Mouse (Mus musculus) spleen, postnatal 10 days (tissue): ENCODE results near the gene Gm20431.
"Not testable (repeated sequence)": the region's sequence is repeated elsewhere in the genome, so short reads cannot be mapped to it uniquely, and the experiment has no call there.

Experiments used
- DNase-seq, 2 experiments: peaks; one replicate each; pipeline ENCODE4 v3.0.0; 2021 to 2022; ENCODE audit warnings: low spot score in 2 of 2

The Gm20431 gene

DNA sequence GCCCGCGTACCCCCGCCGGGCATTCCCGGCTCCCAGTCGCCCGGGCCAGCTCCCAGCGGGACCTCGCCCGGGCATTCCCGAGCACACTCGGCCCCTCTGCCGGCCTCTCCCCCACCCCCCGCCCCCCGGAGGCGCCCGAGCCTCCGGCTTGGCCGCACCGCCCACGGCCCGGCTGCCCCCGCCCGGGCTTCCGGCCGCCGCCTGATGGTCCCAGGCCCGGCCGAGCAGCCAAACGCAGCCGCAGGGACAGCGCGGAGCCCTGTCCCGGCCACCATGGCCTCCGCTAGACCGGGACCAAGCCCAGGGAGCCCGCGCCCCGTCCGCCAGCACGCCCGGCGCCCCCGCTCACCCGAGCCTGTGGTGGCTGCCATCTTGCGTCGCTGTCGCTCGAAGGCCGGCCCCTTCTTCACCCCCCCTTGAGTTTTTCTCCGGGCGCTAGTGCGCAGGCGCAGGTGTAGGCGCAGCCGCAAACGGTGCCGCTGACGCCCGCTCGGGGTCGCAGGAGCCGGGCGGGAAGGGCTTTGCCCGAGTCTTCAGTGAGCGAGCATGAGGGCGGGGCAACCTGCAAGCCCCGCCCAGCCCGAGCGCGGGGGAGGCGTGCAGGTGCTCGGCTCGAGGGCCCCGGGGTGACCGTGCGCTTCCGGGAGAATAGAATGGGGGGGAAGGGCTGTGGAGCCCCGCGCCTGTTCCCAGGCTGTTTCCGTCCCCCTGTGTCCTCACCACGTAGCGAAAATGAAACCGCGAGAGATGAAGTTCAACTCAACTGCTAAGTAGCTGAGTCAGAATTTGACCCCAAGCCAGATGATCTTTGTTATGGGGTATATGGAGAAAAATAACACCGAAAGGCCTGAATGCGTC, 29.5 kb downstream of the Gm20431 start, which contains the start of gene Ube2v1:
Gene Ube2v1, minus strand, starts transcription at position 505 of the 858 bp plus-strand sequence.
- DNase-seq, result peak; percentile 96 to 97

DNA sequence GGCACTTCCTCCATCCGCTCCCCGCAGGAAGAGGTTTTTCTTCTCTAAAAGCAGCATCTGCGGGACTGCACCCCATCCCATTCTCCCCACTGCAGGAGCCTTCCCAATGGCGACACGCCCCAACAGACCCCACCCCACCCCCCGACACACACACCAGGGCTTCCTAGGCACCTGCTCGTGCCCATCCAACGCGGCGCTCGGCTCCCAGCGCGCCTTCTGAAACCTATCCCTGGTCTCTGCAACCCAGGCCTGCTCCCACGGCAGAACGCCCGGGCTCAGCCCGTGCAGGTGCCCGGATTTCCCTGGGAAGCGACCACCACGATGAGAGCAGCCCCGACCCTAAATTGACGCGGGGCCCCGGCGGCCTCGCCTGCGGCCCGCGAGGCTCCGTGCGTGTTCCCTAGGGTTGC, 30.1 kb downstream of the Gm20431 start:
- DNase-seq, result peak; percentile 62 to 65

DNA sequence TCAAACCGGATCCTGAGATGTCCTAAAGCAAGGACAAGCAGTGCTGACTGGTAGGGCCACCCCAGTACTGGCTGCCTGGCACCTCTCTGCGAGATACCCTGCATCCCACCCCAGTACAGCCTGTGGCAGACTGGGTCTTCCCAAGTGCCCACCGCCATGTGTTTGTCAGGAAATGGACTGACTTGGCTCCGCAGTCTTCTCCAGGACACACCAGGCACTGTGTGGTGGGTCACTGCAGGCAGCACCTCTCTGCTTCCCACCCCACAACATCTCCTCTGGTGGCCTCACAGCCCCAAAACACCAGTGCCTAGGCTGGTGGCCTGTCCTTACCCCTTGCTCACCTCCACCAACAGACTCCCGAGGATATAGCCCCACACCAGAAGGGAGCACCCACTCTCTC, 30.9 kb downstream of the Gm20431 start:
- DNase-seq, result peak; percentile 54 to 77

DNA sequence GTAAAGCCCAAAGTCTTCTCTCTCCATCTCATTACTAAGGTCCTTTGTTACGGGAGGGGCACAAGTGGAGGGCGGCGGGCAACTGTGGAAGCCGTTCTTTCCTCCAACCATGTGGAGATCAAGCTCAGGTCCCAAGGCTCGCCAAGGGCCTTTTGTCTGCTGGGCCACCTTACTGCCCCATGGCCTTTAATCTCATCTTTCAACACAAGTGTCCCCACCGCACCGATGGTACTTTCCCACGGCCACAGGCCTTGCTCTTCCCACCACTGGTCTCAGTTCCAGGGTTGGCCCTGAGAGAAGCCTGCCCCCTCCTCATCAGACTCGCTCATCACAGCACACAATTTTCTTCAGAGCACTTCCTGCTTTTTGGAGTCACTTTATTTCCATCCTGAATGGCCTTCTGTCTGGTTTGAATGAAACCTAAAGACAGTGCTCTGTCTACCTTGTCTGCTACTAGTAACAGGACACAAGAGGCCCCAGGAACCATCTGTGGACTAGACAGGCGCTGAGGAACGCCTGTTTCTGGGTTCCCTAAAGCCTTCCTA, 31.6 kb downstream of the Gm20431 start:
- peak; percentile 47 to 63 for DNase-seq

DNA sequence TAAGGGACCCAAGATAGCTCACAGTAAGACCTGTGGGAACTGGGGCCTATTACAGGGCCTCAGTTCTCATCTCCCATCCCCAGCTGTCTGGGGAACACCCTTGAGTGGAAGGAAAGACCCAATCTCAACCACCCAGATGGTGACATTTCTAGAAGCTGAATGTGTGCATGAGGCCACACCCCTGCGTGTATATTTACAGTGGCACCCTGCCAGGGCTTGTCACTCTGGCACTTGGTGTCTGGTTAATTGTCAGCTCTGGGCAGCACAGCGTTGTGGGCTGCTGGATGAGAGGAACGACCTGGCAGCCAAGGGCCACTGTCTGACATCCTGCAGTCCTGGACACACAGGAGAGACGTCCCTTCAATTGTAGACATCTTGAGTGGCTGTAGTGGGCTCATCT, 32.4 kb downstream of the Gm20431 start:
- DNase-seq, result peak; percentile 94

DNA sequence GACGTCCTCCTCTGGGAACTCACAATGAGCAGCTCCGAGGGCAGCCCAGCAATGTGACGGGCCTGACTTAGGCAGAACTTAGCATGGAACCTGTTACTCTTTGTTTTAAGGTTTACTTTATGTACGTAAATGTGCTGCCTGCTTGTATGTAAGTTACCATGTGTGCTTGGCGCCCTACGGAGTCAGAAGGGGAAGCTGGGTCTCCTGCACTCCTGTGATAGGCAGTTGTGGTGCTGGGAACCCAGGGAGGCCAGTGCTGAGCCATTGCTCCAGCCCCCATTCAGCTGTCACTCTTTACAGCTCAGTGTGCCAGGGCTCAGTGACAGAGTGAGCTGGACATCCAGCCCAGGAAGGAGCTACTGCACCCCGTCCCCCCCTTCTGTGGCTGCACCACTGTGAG, 34.3 kb downstream of the Gm20431 start:
- DNase-seq, result no peak

DNA sequence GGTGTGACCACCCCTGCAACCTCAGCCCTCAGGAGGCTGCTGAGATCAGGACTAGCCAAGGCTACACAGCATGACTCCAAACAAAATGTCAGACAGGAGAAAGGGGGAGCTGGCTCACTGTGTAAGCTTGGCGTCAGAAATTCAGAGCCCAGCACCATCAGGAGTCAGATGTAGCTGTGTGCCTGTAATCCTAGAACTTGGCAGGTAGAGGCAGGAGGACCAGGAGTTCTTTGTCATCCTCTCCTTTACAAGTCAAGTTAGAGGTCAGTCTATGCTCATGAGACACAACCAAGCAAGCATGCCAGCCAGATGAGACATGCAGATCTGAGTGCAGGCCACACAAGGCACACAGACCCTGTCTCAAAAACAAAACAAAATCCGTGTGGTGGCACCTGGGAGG, 35.6 kb downstream of the Gm20431 start:
- no peak for DNase-seq

DNA sequence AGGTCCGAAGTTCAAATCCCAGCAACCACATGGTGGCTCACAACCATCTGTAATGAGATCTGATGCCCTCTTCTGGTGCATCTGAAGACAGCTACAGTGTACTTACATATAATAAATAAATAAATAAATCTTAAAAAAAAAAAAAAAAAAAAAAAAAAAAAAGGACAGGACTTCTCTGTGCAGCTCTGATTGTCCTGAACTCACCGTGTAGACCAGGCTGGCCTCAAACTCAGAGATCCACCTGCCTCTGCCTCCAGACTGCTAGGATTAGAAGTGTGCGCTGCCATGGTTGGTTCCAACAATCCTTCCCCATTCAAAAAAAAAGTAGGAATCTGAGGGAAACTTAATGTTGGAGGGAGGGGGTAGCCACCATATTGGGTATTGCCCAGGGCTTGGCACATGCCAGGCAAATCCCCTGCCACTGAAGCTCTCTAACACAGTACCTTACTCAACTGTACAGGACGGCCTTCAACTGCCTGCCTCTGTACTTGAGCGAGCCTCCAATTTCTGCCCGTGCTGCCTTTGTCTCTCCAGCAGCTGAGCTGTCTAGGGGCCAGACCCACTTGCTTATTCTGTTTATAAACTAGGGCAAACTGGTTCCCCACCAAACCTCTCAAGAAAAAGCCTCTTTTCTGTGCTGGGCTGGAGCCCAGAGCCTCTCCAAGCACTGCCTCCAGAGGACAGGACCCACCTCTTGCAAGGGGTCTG, 36.8 kb downstream of the Gm20431 start:
- DNase-seq, result no peak

DNA sequence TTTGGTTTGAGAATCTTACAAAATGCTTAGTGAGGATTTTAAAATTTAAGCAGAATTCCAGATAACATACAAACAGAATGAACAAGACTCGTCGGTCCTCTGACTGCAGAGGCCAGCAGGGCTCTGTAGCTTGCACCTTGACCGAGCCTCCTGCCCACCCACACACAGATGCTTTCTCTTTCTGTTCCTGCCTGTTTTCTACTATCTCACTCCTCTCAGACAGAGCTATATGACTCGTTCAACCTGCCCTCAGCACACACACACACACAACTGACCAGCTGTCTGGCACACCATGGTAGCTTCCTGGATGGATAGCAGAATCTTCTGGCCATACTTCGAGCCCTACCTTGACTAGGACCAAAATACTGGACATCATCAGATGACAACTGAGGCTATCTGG, 38.3 kb downstream of the Gm20431 start:
- no peak for DNase-seq

DNA sequence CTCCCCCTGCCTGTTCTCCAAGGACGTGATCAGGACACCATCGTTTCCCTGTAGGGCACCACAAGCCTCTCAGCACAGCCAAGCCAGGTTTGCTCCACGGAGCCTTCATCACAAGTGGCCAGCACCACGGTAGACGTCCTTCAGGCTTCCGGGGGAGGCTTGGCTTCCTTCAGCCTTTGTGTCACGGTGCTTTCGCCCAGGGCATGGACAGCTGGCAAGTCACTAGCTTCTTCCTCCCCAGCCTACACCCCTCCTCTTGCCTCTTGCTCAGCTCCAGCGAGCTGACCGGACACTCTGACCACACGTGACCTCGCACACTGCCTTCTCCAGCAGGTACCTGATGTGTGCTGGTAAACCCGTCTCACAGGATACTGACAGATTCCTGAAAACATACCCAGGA, 38.9 kb downstream of the Gm20431 start:
- no peak for DNase-seq

DNA sequence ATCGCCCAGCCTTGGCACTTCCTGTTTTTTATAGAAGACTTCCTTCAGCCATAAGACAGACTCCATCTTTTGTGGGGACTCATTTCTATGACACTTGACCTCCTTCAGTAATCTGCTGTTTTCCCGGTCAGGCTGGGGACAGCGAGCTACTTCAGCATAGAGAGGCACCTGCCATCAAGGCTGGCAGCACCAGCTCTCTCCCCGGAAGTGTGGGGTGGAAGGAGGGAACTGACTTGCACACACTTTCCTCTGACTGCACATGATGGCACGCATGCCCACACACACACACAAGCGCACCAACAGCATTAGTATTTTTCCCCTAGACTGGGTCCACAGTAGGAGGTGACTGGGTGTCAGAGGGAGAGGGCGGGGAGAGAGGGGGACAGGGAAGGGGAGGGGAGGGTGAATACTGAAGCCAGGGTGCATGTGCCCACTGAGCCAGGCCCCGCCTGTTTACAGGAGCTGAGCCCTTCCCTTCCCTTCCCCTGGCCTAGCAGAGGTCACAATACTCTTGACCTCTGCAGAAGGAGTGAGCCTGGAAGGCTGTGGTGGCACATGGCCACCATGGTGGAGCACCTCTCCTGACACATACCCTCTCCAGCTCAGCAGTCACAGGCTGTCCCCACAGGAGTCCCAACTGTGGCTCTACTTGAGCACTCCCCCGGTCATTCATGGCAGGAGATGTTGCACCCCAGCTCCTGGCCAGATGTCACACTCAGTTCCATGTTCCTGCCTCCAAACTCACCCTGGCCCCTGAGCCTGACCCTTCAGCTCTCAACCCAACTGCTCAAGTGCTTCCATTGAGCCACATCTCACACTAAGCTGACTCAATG, 39.8 kb downstream of the Gm20431 start:
- no peak for DNase-seq

DNA sequence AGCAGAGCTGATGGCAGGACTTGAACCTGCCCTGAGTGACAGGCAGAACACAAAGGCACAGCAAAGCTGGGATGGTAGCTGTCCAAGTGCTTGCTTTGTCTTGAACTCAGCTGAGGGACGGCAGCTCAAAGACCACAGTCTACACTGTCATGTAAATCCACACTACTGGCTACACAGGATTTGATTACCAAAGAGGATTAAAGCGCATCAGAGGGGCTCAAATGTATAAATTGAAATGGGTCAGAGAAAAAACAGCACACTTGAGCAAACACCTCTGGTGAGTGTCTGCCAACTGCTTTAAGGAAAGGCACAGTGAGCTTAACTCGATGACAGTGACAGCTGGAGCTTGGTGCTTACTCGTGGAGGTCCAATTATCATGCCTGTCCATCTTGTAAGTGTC, 43.8 kb downstream of the Gm20431 start:
- DNase-seq, result no peak

DNA sequence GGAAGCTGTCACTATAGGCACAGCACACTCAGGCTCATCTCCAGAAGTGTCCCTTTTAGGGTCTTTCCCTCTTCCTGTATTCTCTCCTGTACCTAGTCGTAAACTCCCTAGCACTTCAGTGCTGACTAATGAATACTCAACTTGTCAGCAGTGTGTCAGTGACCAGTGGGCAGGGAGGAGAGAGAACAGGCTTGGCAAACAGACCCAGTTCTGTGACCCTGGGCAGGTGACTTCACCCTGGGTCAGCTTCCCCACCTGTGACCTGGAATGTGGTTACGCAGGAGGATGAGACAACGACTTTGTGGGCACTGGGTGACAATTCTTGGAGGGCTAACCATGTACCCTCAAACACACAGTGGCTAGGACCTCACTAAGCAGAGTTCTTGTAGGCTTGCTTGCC, 44.3 kb downstream of the Gm20431 start:
- no peak for DNase-seq

DNA sequence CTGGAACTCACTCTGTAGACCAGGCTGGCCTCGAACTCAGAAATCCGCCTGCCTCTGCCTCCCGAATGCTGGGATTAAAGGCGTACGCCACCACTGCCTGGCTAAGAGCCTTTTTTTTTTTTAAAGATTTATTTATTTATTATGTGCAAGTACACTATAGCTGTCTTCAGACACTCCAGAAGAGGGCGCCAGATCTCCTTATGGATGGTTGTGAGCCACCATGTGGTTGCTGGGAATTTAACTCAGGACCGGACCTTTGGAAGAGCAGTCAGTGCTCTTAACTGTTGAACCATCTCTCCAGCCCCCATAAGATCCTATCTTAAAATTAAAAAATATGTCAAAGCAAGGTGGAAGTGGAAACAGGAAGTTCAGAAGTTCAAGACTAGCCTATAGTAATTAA, 48.0 kb downstream of the Gm20431 start:
- not testable (repeated sequence) for DNase-seq

DNA sequence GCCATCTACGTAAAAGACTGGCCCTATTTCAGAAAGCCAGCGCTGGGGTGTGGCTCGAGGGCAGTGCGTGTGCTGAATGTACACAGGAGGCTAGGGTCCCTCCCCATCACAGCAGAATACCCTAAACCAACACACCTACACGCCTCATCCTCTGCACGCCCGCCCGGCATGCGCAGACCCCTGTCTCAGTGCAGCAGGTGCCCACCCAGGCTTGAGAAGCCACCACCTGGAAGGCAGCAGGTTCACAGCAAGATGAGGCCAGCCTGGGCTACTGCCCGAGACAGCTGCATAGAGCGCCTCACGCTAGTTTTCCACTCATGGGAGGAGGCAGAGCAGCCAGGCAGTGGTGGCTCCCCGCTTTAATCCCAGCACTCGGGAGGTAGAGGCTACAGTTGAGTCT, 49.2 kb downstream of the Gm20431 start:
- no peak for DNase-seq

DNA sequence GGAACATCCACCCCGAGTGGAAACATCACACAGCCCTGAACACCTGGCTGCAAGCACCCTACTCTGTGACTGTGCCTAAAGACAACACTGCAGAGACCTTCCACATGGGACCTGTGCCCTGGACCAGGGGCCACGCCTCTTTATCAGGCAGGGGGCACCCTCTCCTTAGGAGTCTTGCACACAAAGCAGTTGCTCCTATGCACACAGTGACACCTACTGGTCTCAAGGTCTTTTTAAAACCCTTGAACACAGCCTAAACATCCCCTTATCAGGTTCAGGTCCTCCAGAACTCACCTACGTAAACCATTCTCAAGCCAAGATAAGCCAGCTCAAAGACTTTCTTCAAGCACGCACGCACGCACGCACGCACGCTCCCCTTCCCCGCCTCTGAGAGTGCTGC, 50.0 kb downstream of the Gm20431 start:
- DNase-seq, result no peak

DNA sequence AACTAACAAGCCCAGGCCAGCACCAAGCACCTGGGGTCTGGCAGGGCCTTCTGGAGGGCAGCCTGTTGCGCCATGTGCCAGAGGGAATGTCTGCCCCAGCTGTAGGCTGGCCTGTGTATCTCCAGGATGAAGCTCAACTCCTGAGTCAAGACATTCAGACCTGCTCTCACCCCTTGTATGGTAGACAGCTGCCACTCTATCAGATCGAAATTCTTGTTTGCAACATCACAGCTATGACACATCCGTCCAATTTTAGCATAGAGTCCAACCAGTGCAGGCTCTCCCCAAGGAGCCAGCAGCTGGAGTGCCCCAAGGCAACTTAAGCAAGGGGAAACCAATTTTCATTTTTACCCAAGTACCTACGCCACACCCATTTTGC, 54.6 kb downstream of the Gm20431 start:
- no peak for DNase-seq

DNA sequence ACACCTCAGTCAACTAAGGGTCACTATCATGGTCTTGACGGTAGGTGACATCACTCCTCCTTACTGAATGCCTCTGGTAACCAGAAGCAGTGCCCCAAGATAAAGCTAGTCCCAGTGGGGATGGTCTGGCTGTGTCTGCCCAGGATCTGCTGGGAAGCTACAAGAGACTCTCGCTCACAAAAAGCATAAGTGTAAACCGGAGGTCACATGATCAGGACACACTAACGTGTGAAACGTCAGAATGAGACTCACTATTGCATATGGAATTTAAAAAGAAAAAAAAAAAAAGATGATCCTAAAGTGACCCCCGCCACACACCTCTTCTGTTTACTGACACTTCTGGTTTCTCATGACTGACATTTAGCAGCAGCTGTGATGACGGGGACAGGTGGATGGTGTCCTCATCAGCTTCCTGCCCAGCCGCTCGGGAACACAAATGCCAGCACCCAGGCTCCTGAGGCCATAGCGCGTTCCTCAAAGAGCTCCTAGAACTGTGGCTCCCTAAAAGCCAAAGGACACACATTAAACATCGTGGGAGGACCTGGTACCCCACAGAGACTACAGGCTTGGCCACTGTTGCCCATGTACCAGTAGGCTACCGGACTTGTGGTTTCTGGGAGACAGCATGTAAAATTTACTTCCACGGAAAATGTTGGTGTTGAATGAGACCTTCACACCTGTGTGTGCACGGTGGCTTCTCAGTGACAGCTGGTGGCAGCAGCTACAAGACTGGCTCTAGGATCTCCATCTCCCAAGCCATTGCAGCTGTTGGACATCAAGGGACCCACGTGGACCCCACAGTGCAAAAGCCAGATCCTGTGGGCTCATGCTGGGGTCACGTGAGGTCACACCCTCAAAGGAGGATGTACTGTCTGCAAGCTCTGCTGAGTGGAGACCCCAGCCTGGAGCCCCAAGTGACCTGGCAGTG, 55.2 kb downstream of the Gm20431 start:
- no peak for DNase-seq

DNA sequence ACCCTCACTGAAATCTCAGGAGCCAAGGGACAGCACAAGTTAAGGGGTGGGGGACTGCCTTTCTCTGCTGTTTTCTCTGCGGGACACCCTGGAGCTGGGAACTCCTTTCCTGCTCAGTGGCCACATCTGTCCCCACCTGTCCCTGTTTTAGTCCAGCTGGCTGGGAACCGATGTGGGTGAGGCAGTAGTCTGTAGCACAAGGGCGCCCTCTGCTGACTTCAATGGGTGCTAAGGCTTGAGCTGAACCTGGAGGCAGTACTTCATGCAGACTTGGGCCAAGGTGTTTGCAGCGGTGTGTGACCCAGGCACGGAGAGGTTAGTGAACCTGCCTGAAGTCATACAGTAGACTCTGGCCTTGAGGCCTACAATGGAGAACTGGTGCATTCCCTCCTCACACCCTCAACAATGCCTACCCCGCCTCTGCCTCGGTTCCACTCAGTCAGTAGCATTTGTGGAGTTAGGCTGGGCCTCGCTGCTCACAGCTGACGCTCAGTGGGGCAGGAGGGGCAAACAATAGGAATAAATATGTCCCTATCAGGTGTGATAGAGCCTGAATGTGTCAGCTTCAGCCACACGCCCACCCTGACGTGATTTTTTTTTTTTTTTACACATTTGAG, 56.0 kb downstream of the Gm20431 start:
- peak; percentile 87 to 91 for DNase-seq

DNA sequence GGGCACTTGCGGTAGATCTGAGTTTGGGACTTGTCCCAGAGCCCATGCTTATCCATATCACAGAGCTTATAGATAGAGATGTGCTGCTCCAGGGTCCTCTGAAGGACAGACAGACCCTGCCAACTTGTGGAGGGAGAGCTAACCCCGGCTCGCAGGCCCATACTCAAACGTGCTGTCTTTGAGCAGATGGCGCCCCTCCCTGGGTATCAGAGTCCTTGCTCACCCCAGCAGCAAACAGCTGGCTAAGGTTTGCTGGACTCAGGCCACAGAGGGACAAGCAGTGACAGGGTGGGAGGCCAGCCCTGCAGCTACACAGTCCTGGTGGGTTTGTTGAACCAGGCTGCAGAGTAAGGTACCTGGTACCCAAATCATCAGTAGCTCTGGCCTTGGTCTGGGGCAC, 58.3 kb downstream of the Gm20431 start:
- DNase-seq, result peak in 1 of 2 experiments; percentile 42
